ENCODE assay signal across 8 mouse cellular contexts in the genomic region with DNA sequence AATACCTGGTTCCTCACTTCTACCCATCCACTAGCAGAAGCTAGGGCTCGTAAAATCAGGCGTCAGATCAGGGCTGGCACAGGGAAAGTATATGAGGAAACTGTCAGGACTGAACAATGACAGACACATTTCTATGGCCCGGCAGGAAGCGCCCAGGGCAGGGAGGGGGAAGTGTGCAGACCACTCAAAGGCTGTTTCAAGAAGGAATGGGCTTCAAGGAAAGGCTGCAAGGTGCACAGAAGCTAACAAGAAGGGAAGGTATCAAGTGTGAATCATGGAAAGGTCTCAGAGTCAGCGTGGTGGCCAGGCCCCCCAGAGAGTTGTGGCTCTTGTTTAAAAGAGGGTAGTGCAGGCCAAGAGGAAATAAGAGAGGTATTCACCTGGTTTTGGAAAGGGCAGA. TPM values are rescaled to one million over a fixed set of nuclear protein-coding genes. Genes with fewer than 3 reads are reported as not detected.
DNase-seq lines count a peak whose midpoint lies in the region; ATAC-seq and TF ChIP-seq lines count a peak whose summit lies in the region.

No protein-coding gene starts in this region.

- no peaks in the 10 kb centered on the region for H3K27me3 ChIP-seq in forebrain, embryonic 12.5 days
- no peaks in the 10 kb centered on the region for H3K27me3 ChIP-seq in liver, embryonic 11.5 days (replicated peaks; ENCODE audit: control insufficient read depth, insufficient read depth, low read length)
- H3K27me3 ChIP-seq in neural tube, embryonic 12.5 days (replicated peaks) = no peaks in the 10 kb centered on the region

- peak overlapping the region; percentile 98 for H3K9ac ChIP-seq in forebrain, embryonic 12.5 days
- H3K9ac ChIP-seq in liver, embryonic 11.5 days (ENCODE audit: low read depth, low read length) = peak overlapping the region; percentile 64
- peak overlapping the region; percentile 100 for H3K9ac ChIP-seq in neural tube, embryonic 12.5 days

- H3K4me2 ChIP-seq in forebrain, embryonic 12.5 days = peak overlapping the region; percentile 77
- peak overlapping the region; percentile 78 for H3K4me2 ChIP-seq in liver, embryonic 11.5 days
- H3K4me2 ChIP-seq in neural tube, embryonic 12.5 days (replicated peaks) = peak overlapping the region; percentile 77

- H3K4me3 ChIP-seq in left cerebral cortex, adult 2 months = peak overlapping the region; percentile 84
- H3K4me3 ChIP-seq in forebrain, embryonic 12.5 days (replicated peaks) = peak overlapping the region; percentile 69
- peak overlapping the region; percentile 93 for H3K4me3 ChIP-seq in liver, embryonic 11.5 days (ENCODE audit: low read depth, low read length)
- H3K4me3 ChIP-seq in neural tube, embryonic 12.5 days = peak overlapping the region; percentile 100

- H3K36me3 ChIP-seq in forebrain, embryonic 12.5 days (replicated peaks) = no peaks in the 10 kb centered on the region
- no peaks in the 10 kb centered on the region for H3K36me3 ChIP-seq in liver, embryonic 11.5 days (ENCODE audit: control insufficient read depth, insufficient read depth, low read length)
- H3K36me3 ChIP-seq in neural tube, embryonic 12.5 days = no peaks in the 10 kb centered on the region

- ATAC-seq in forebrain, embryonic 12.5 days (ENCODE audit: low FRiP score) = no peak
- ATAC-seq in liver, embryonic 11.5 days (replicated peaks; ENCODE audit: low FRiP score) = no peak
- ATAC-seq in neural tube, embryonic 12.5 days (ENCODE audit: low FRiP score, low read depth) = peak; percentile 2; the same call in 1 of the 2 replicates
- ATAC-seq in frontal cortex, adult (ENCODE audit: low TSS enrichment) = no peak

- no peaks in the 10 kb centered on the region for H3K9me3 ChIP-seq in forebrain, embryonic 12.5 days
- no peaks in the 10 kb centered on the region for H3K9me3 ChIP-seq in liver, embryonic 11.5 days (ENCODE audit: control insufficient read depth, low read length)
- no peaks in the 10 kb centered on the region for H3K9me3 ChIP-seq in neural tube, embryonic 12.5 days

- H3K27ac ChIP-seq in left cerebral cortex, adult 2 months = peak overlapping the region; percentile 95
- H3K27ac ChIP-seq in forebrain, embryonic 12.5 days = peak overlapping the region; percentile 92
- H3K27ac ChIP-seq in liver, embryonic 11.5 days (ENCODE audit: low read depth, low read length) = peak overlapping the region; percentile 23; the same call in 1 of the 2 replicates
- peak overlapping the region; percentile 85; the same call in 1 of the 2 replicates for H3K27ac ChIP-seq in neural tube, embryonic 12.5 days

- DNase-seq in left cerebral cortex, adult 2 months (ENCODE audit: extremely low spot score in 1 of 2, low spot score in 2 of 2) = no peak
- no peak for DNase-seq in left cerebral cortex, adult 18-20 months (ENCODE audit: low spot score in 2 of 2)
- DNase-seq in liver, embryonic 11.5 days (ENCODE audit: low spot score) = no peak
- no peak for DNase-seq in right cerebral cortex, adult 18-20 months
- DNase-seq in thymus, postnatal 25 days = no peak

- WGBS in forebrain, embryonic 12.5 days = 24% methylated on average over 5 of the region's 5 CpGs
- 36% methylated on average over 5 of the region's 5 CpGs for WGBS in liver, embryonic 11.5 days
- 21% methylated on average over 5 of the region's 5 CpGs for WGBS in neural tube, embryonic 12.5 days

- intact Hi-C loops in left cerebral cortex, adult 2 months (cut with DNase I) = no loop called here

- H3K4me1 ChIP-seq in forebrain, embryonic 12.5 days = peaks cover 47% of the 10 kb centered on the region
- H3K4me1 ChIP-seq in liver, embryonic 11.5 days (replicated peaks; ENCODE audit: control insufficient read depth, insufficient read depth, low read length) = peaks cover 59% of the 10 kb centered on the region
- peaks cover 42% of the 10 kb centered on the region for H3K4me1 ChIP-seq in neural tube, embryonic 12.5 days

- TF ChIP-seq CTCF in left cerebral cortex, adult 2 months (IDR thresholded peaks at IDR 0.05) = no peak

RNA-seq across cellular contexts. Expression of a gene that starts 0.7 kb away (rescaled TPM):
- total RNA-seq in left cerebral cortex, adult 2 months (2021) = 100 to 1,000 TPM; 853 to 870 TPM
- 100 to 1,000 TPM; 859 to 881 TPM for total RNA-seq in left cerebral cortex, adult 18-20 months (2021)
- 667 and 781 TPM in 2 replicates for polyA plus RNA-seq in forebrain, embryonic 12.5 days (2016; fragmentation: Nextera tagmentation; extraction: Ambion mirVana)
- polyA plus RNA-seq in liver, embryonic 11.5 days (2014; fragmentation: Nextera tagmentation; extraction: Ambion mirVana) = 273 and 277 TPM in 2 replicates
- polyA plus RNA-seq in neural tube, embryonic 12.5 days (2016; fragmentation: Nextera tagmentation; extraction: Ambion mirVana) = 762 and 837 TPM in 2 replicates

RNA-seq across cellular contexts. Expression of a gene that starts 21.5 kb away (rescaled TPM):
- 1 to 10 TPM; 1.7 to 1.9 TPM for total RNA-seq in left cerebral cortex, adult 2 months (2021)
- 1 to 10 TPM; 1.1 to 1.8 TPM for total RNA-seq in left cerebral cortex, adult 18-20 months (2021)
- not detected in 2 replicates for polyA plus RNA-seq in forebrain, embryonic 12.5 days (2016; fragmentation: Nextera tagmentation; extraction: Ambion mirVana)
- polyA plus RNA-seq in liver, embryonic 11.5 days (2014; fragmentation: Nextera tagmentation; extraction: Ambion mirVana) = not detected in 2 replicates
- polyA plus RNA-seq in neural tube, embryonic 12.5 days (2016; fragmentation: Nextera tagmentation; extraction: Ambion mirVana) = not detected in 2 replicates

Comparison
In these comparisons a context has a peak if more than half of its experiments do, and no peak if none do; other contexts are left out.
1. H3K27ac ChIP-seq: peak in every context shown above with its lines; median percentile 95 in left cerebral cortex, adult 2 months; 92 in forebrain, embryonic 12.5 days; 85 in neural tube, embryonic 12.5 days; 23 in liver, embryonic 11.5 days.